Mouse (Mus musculus): ENCODE measurements around the gene Fbxw5. TPM values are rescaled to one million over a fixed set of nuclear protein-coding genes. Genes with fewer than 3 reads are reported as not detected.
A peak's percentile ranks its signal among the peaks of the same experiment; 100 is the strongest.

Fbxw5 gene
- polyA plus RNA-seq, 1 experiment from 2014 or later: 96.1 TPM

GRCm38 (mm10) chr2:25502726-25503125 lies 2.2 kb downstream of the Fbxw5 start:
- Histone ChIP-seq H3K36me3 (peaks cover 40% of the 10 kb centered on the region), H3K9me3 (replicated peaks) (no peaks in the 10 kb centered on the region), H3K4me3 (replicated peaks) (no peak overlapping the region), H3K27ac (no peak overlapping the region), H3K27me3 (no peaks in the 10 kb centered on the region), H3K4me1 (peaks cover 28% of the 10 kb centered on the region), H3K4me2 (no peak overlapping the region), H3K9ac (no peak overlapping the region)
- WGBS: 73% methylated on average over 3 of the region's 3 CpGs
- ATAC-seq (replicated peaks; ENCODE audit: low FRiP score): no peak

- ATAC-seq (replicated peaks; ENCODE audit: low FRiP score): no peak
- Histone ChIP-seq H3K36me3 (peaks cover 40% of the 10 kb centered on the region), H3K9me3 (replicated peaks) (no peaks in the 10 kb centered on the region), H3K4me1 (peaks cover 23% of the 10 kb centered on the region), H3K27ac (no peak overlapping the region), H3K9ac (no peak overlapping the region), H3K27me3 (no peaks in the 10 kb centered on the region), H3K4me3 (replicated peaks) (no peak overlapping the region), H3K4me2 (no peak overlapping the region)
- WGBS: 98% methylated on average over 19 of the region's 19 CpGs
Observed at GRCm38 (mm10) chr2:25504538-25504937, 4.0 kb downstream of the Fbxw5 start.

- 77% methylated on average over 1 of the region's 1 CpGs for WGBS
- no peak overlapping the region for H3K9ac ChIP-seq
- no peak overlapping the region for H3K27ac ChIP-seq
- ATAC-seq (replicated peaks; ENCODE audit: low FRiP score): no peak
- H3K36me3 ChIP-seq: peaks cover 40% of the 10 kb centered on the region
- no peak overlapping the region for H3K4me2 ChIP-seq
- H3K4me1 ChIP-seq: peaks cover 21% of the 10 kb centered on the region
- H3K4me3 ChIP-seq (replicated peaks): no peak overlapping the region
- no peaks in the 10 kb centered on the region for H3K9me3 ChIP-seq (replicated peaks)
- no peaks in the 10 kb centered on the region for H3K27me3 ChIP-seq
Observed at GRCm38 (mm10) chr2:25505000-25505399, 4.5 kb downstream of the Fbxw5 start.

GRCm38 (mm10) chr2:25505860-25506259 lies 5.3 kb downstream of the Fbxw5 start:
- ATAC-seq (replicated peaks; ENCODE audit: low FRiP score): no peak
- Histone ChIP-seq H3K36me3 (peaks cover 40% of the 10 kb centered on the region), H3K4me2 (no peak overlapping the region), H3K27ac (no peak overlapping the region), H3K9ac (no peak overlapping the region), H3K4me1 (peaks cover 17% of the 10 kb centered on the region), H3K27me3 (no peaks in the 10 kb centered on the region), H3K9me3 (replicated peaks) (no peaks in the 10 kb centered on the region), H3K4me3 (replicated peaks) (no peak overlapping the region)
- WGBS: 95% methylated on average over 4 of the region's 4 CpGs

GRCm38 (mm10) chr2:25506964-25507363 lies 6.4 kb downstream of the Fbxw5 start:
- 0 out of 2 replicates have a peak, but pooled peaks have one; percentile 30 for ATAC-seq (replicated peaks; ENCODE audit: low FRiP score)
- no peaks in the 10 kb centered on the region for H3K9me3 ChIP-seq (replicated peaks)
- no peaks in the 10 kb centered on the region for H3K27me3 ChIP-seq
- H3K9ac ChIP-seq: no peak overlapping the region
- H3K4me3 ChIP-seq (replicated peaks): no peak overlapping the region
- H3K27ac ChIP-seq: no peak overlapping the region
- H3K36me3 ChIP-seq: peaks cover 40% of the 10 kb centered on the region
- no peak overlapping the region for H3K4me2 ChIP-seq
- 35% methylated on average over 5 of the region's 5 CpGs for WGBS
- H3K4me1 ChIP-seq: peaks cover 8% of the 10 kb centered on the region

- H3K4me1 ChIP-seq: no peaks in the 10 kb centered on the region
- H3K4me3 ChIP-seq (replicated peaks): no peak overlapping the region
- H3K9ac ChIP-seq: no peak overlapping the region
- ATAC-seq (replicated peaks; ENCODE audit: low FRiP score): no peak
- WGBS: 60% methylated on average over 3 of the region's 3 CpGs
- H3K9me3 ChIP-seq (replicated peaks): no peaks in the 10 kb centered on the region
- no peak overlapping the region for H3K4me2 ChIP-seq
- H3K27me3 ChIP-seq: no peaks in the 10 kb centered on the region
- no peak overlapping the region for H3K27ac ChIP-seq
- H3K36me3 ChIP-seq: peaks cover 14% of the 10 kb centered on the region
Observed at GRCm38 (mm10) chr2:25509912-25510311, 9.4 kb downstream of the Fbxw5 start.

- 88% methylated on average over 9 of the region's 9 CpGs for WGBS
- Histone ChIP-seq H3K27ac (no peak overlapping the region), H3K27me3 (no peaks in the 10 kb centered on the region), H3K9ac (no peak overlapping the region), H3K4me3 (replicated peaks) (no peak overlapping the region), H3K9me3 (replicated peaks) (no peaks in the 10 kb centered on the region), H3K4me2 (no peak overlapping the region), H3K4me1 (no peaks in the 10 kb centered on the region), H3K36me3 (peaks cover 97% of the 10 kb centered on the region)
- ATAC-seq (replicated peaks; ENCODE audit: low FRiP score): no peak
Observed at GRCm38 (mm10) chr2:25526510-25527302, 26.2 kb downstream of the Fbxw5 start.

- Histone ChIP-seq H3K4me1 (no peaks in the 10 kb centered on the region), H3K27ac (no peak overlapping the region), H3K27me3 (no peaks in the 10 kb centered on the region), H3K4me2 (no peak overlapping the region), H3K9me3 (replicated peaks) (no peaks in the 10 kb centered on the region), H3K36me3 (peaks cover 98% of the 10 kb centered on the region), H3K4me3 (replicated peaks) (no peak overlapping the region), H3K9ac (no peak overlapping the region)
- no peak for ATAC-seq (replicated peaks; ENCODE audit: low FRiP score)
- WGBS: 95% methylated on average over 2 of the region's 2 CpGs
Observed at GRCm38 (mm10) chr2:25533707-25534106, 33.2 kb downstream of the Fbxw5 start.

- no peaks in the 10 kb centered on the region for H3K27me3 ChIP-seq
- no peaks in the 10 kb centered on the region for H3K9me3 ChIP-seq (replicated peaks)
- no peak overlapping the region for H3K9ac ChIP-seq
- H3K36me3 ChIP-seq: peaks cover 96% of the 10 kb centered on the region
- no peaks in the 10 kb centered on the region for H3K4me1 ChIP-seq
- H3K4me3 ChIP-seq (replicated peaks): no peak overlapping the region
- ATAC-seq (replicated peaks; ENCODE audit: low FRiP score): no peak
- WGBS: 85% methylated on average over 3 of the region's 3 CpGs
- H3K27ac ChIP-seq: no peak overlapping the region
- no peak overlapping the region for H3K4me2 ChIP-seq
Observed at GRCm38 (mm10) chr2:25534178-25534865, 33.8 kb downstream of the Fbxw5 start.

GRCm38 (mm10) chr2:25534866-25535182 lies 34.3 kb downstream of the Fbxw5 start:
- H3K4me2 ChIP-seq: no peak overlapping the region
- no peak overlapping the region for H3K4me3 ChIP-seq (replicated peaks)
- no peak overlapping the region for H3K27ac ChIP-seq
- H3K4me1 ChIP-seq: peaks cover 3% of the 10 kb centered on the region; the same call in 1 of the 2 replicates
- WGBS: 94% methylated on average over 2 of the region's 2 CpGs
- ATAC-seq (replicated peaks; ENCODE audit: low FRiP score): no peak
- H3K9ac ChIP-seq: no peak overlapping the region
- no peaks in the 10 kb centered on the region for H3K27me3 ChIP-seq
- no peaks in the 10 kb centered on the region for H3K9me3 ChIP-seq (replicated peaks)
- peaks cover 91% of the 10 kb centered on the region for H3K36me3 ChIP-seq

- ATAC-seq (replicated peaks; ENCODE audit: low FRiP score): no peak
- no peaks in the 10 kb centered on the region for H3K27me3 ChIP-seq
- H3K9ac ChIP-seq: no peak overlapping the region
- WGBS: 93% methylated on average over 8 of the region's 8 CpGs
- H3K4me1 ChIP-seq: peaks cover 19% of the 10 kb centered on the region
- H3K4me2 ChIP-seq: no peak overlapping the region
- peaks cover 76% of the 10 kb centered on the region for H3K36me3 ChIP-seq
- no peak overlapping the region for H3K4me3 ChIP-seq (replicated peaks)
- H3K27ac ChIP-seq: no peak overlapping the region
- H3K9me3 ChIP-seq (replicated peaks): no peaks in the 10 kb centered on the region
Observed at GRCm38 (mm10) chr2:25536531-25536930, 36.0 kb downstream of the Fbxw5 start.

GRCm38 (mm10) chr2:25540541-25540948 lies 40.0 kb downstream of the Fbxw5 start:
- H3K9me3 ChIP-seq (replicated peaks): no peaks in the 10 kb centered on the region
- H3K27ac ChIP-seq: peak overlapping the region; percentile 75
- H3K4me1 ChIP-seq: peaks cover 45% of the 10 kb centered on the region
- peak; percentile 57; the same call in 1 of the 2 replicates for ATAC-seq (replicated peaks; ENCODE audit: low FRiP score)
- H3K4me3 ChIP-seq (replicated peaks): no peak overlapping the region
- no peaks in the 10 kb centered on the region for H3K27me3 ChIP-seq
- WGBS: 72% methylated on average over 4 of the region's 4 CpGs
- peaks cover 43% of the 10 kb centered on the region for H3K36me3 ChIP-seq
- no peak overlapping the region for H3K4me2 ChIP-seq
- no peak overlapping the region for H3K9ac ChIP-seq
